Mouse (Mus musculus) neural tube, embryonic 12.5 days (tissue): ENCODE results near the gene Apoc1. TPM values are rescaled to one million over a fixed set of nuclear protein-coding genes. Genes with fewer than 3 reads are reported as not detected.

Experiments
- ATAC-seq: fragments of 200-750 bp; cut with Nextera tagmentation; 2 replicates; pipeline ENCODE4 v1.8.0; 2017; ENCODE audit warnings: low read depth, mild to moderate bottlenecking, moderate TSS enrichment, moderate library complexity; ENCODE audit not compliant: low FRiP score
- H3K27ac ChIP-seq: fragments of 300-500 bp; sonication (generic); 2 replicates; pipeline ENCODE4 v1.5.1; 2016
- H3K27me3 ChIP-seq: fragments of 300-500 bp; sonication (generic); replicated peaks from 2 replicates; pipeline ENCODE4 v1.6.1; 2016; ENCODE audit warnings: mild to moderate bottlenecking
- H3K36me3 ChIP-seq: fragments of 300-500 bp; sonication (generic); 2 replicates; pipeline ENCODE4 v1.6.1; 2016; ENCODE audit warnings: mild to moderate bottlenecking
- H3K4me1 ChIP-seq: fragments of 300-500 bp; sonication (generic); 2 replicates; pipeline ENCODE4 v1.6.1; 2016
- H3K4me2 ChIP-seq: fragments of 300-500 bp; sonication (generic); replicated peaks from 2 replicates; pipeline ENCODE4 v1.6.1; 2016; ENCODE audit warnings: mild to moderate bottlenecking
- H3K4me3 ChIP-seq: fragments of 300-500 bp; sonication (generic); 2 replicates; pipeline ENCODE4 v1.5.1; 2016
- H3K9ac ChIP-seq: fragments of 300-500 bp; sonication (generic); 2 replicates; pipeline ENCODE4 v1.6.1; 2016; ENCODE audit warnings: mild to moderate bottlenecking
- H3K9me3 ChIP-seq: fragments of 300-500 bp; sonication (generic); 2 replicates; pipeline ENCODE4 v1.6.1; 2016; ENCODE audit warnings: mild to moderate bottlenecking
- WGBS: fragments of 180-500 bp; shearing (Covaris S2); methylation state at CpG from one replicate; pipeline ENCODE4 v1.1.7; 2016; 5-methylcytosine and 5-hydroxymethylcytosine counted together
- polyA plus RNA-seq: library from polyadenylated mRNA; unstranded; fragments of >200 nt; fragmentation: Nextera tagmentation; extraction: Ambion mirVana; gene quantifications from 2 replicates; pipeline ENCODE4 v1.2.1, GENCODE M21; 2016

Apoc1 gene
- polyA plus RNA-seq, 1 experiment from 2014 or later = 4.9 TPM

DNA sequence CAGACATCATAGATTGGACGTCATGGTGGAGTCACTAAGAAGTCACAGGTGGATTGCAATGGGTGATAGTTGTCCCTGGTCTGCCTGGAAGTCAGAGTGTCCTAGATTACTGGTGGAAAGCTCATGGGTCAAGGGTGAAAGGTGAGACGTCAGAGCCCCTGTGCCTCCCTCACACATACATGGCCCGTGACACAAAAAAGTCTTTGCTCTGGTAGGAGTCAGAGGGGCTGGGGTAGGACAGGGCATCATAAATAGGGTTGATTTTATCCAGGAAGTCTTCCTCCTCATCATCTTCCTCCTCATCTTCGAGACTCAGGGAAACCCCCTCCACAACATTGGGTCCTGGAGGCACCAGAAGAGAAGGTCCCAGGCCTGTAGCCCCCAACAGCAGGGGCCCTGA, 24.9 kb upstream of the Apoc1 start:
- no peak for ATAC-seq
- WGBS = 89% methylated on average over 4 of the region's 4 CpGs
- no peaks in the 10 kb centered on the region for H3K27me3 ChIP-seq
- peaks cover 28% of the 10 kb centered on the region for H3K36me3 ChIP-seq
- no peak overlapping the region for H3K9ac ChIP-seq
- no peak overlapping the region for H3K4me3 ChIP-seq
- H3K4me1 ChIP-seq = peaks cover 17% of the 10 kb centered on the region
- peaks cover 10% of the 10 kb centered on the region; the same call in 1 of the 2 replicates for H3K9me3 ChIP-seq
- H3K27ac ChIP-seq = no peak overlapping the region
- H3K4me2 ChIP-seq = no peak overlapping the region

DNA sequence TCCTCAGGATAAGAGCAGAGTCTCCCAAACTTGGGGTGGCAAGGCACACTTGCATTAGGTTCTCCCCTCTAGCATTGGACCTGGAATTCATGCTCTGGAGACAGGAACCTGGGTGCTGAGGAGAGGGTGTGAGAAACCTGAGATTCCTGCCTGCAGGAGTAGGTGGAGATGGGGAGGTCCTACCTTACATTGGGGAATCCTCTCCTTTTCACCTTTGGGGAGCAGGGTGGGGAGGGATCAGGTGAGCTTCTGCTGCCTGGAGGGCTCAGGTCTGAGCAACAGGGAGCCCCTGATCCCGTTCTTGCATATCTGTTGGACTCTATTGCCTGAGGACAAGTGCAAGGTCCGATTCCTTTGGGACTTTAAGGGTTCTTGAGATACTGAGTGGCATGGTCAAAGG, 24.4 kb upstream of the Apoc1 start:
- H3K9ac ChIP-seq = 0 out of 2 replicates have a peak overlapping the region, but pooled peaks have one; percentile 17
- peaks cover 31% of the 10 kb centered on the region for H3K36me3 ChIP-seq
- no peak overlapping the region for H3K4me3 ChIP-seq
- ATAC-seq = no peak
- peak overlapping the region; percentile 55 for H3K4me2 ChIP-seq
- H3K9me3 ChIP-seq = peaks cover 10% of the 10 kb centered on the region; the same call in 1 of the 2 replicates
- peaks cover 17% of the 10 kb centered on the region for H3K4me1 ChIP-seq
- 87% methylated on average over 2 of the region's 2 CpGs for WGBS
- H3K27ac ChIP-seq = peak overlapping the region; percentile 63; the same call in 1 of the 2 replicates
- H3K27me3 ChIP-seq = no peaks in the 10 kb centered on the region

DNA sequence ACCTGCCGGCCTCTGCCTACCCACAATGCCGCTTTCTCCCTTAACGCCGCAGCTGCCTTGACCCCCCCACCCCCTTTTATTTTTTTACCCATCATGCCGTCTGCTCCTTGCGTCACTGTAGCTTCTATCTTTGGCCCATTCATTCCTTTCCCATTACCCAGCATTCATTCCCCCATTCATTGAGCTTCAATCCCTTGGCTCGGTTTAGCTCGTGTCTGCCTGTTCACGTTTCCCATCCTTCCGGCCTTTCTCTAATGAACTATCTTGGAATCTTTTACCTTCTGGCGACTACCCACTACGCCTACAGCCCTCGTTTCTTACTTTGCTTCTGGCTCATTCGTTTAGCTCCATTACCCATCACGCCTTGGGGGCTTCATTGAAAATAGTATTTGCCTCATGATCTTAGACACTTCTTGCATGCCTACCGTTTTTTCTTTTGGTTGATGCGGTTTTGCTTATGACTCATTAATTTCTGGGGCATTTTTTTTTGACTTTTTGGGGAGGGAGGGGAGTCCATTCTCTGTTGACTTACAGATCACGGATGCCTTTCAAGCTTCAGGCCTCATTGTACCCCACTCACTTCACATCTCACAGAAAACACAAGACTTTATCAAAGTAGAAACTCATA, 23.7 kb upstream of the Apoc1 start:
- Histone ChIP-seq H3K36me3 (peaks cover 31% of the 10 kb centered on the region), H3K4me1 (peaks cover 17% of the 10 kb centered on the region), H3K4me2 (peak overlapping the region; percentile 55), H3K9me3 (peaks cover 8% of the 10 kb centered on the region; the same call in 1 of the 2 replicates), H3K4me3 (peak overlapping the region; percentile 28), H3K27me3 (no peaks in the 10 kb centered on the region), H3K9ac (0 out of 2 replicates have a peak overlapping the region, but pooled peaks have one; percentile 47), H3K27ac (peak overlapping the region; percentile 63; the same call in 1 of the 2 replicates)
- no peak; the same call in 1 of the 2 replicates for ATAC-seq
- 8% methylated on average over 18 of the region's 18 CpGs for WGBS

DNA sequence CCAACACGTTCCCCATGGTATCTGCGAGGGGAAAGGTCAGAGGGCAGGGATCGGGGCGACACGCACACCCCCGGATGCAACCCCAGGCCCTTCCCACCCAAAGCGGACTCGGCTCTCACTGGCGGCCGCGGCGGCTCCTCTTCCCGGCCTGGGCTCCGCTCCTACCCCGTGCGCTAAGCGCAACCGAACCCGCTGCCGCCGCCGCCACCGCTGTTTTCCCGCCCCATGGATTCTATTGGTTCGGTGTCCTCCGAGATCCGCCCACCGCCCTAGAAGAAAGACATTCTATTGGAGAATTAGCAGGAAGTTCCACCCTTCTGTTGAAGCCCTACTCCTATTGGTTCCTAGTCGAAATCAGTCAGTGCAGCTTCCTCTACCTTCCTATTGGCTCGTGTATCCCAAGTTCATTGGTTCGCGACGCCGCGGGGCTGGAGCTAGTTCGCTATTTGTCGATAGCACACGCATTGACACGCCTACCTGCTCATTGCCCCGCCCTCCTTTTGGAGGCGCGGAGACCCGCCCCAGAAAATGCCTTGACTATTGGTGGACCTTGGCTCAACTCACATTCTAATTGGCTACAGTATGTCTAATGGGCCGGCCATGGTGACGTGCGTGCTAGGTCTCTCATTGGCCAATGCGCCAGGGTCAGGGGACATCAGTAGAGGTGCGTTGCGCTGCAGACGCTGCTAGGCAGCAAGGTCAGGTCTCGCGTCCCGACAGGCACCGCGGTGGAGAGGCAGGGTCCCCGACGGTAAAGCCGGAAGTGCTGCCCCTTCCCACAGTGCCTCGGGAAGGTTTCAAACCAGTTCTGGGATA, 23.0 kb upstream of the Apoc1 start, which contains the start of gene Tomm40:
Gene Tomm40 (minus strand): TSS at position 200 of the 816 bp plus-strand sequence.
- peaks cover 30% of the 10 kb centered on the region for H3K36me3 ChIP-seq
- no peaks in the 10 kb centered on the region for H3K27me3 ChIP-seq
- H3K4me3 ChIP-seq = peak within 1 kb of the TSS; percentile 96
- peak within 1 kb of the TSS; percentile 94 for H3K4me2 ChIP-seq
- under 1% methylated on average over 59 of the region's 59 CpGs for WGBS
- peak; percentile 99 for ATAC-seq
- H3K9me3 ChIP-seq = 0 out of 2 replicates have a peak, but pooled peaks cover under 1% of the 10 kb centered on the region
- peaks cover 17% of the 10 kb centered on the region for H3K4me1 ChIP-seq
- peak within 1 kb of the TSS; percentile 93 for H3K9ac ChIP-seq
- peak within 1 kb of the TSS; percentile 63; the same call in 1 of the 2 replicates for H3K27ac ChIP-seq

DNA sequence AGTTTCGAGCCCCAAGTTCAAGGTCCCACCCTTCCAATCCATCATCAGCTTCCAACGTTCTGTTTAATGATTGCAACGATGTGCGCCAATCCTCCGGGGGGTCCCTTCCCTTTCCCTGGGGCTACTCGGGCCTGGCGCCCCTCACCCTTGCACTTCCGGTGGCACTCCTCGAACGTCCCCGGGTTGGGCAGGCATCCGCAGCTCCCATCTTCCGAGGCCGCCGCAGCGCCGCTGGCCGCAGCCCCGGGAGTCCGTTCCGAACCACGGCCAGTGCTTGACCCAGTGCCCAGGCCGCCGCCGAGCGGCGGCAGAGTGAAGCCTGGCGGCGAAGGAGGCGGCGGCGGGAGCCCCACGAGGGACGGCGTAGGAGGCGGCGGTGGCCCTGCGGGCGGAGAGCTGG, 22.4 kb upstream of the Apoc1 start:
- WGBS = under 1% methylated on average over 37 of the region's 39 CpGs
- ATAC-seq = no peak
- H3K4me3 ChIP-seq = peak overlapping the region; percentile 96
- H3K27me3 ChIP-seq = no peaks in the 10 kb centered on the region
- H3K36me3 ChIP-seq = peaks cover 34% of the 10 kb centered on the region
- H3K9ac ChIP-seq = peak overlapping the region; percentile 93
- H3K4me2 ChIP-seq = peak overlapping the region; percentile 94
- peaks cover 17% of the 10 kb centered on the region for H3K4me1 ChIP-seq
- H3K9me3 ChIP-seq = no peaks in the 10 kb centered on the region
- peak overlapping the region; percentile 27; the same call in 1 of the 2 replicates for H3K27ac ChIP-seq

DNA sequence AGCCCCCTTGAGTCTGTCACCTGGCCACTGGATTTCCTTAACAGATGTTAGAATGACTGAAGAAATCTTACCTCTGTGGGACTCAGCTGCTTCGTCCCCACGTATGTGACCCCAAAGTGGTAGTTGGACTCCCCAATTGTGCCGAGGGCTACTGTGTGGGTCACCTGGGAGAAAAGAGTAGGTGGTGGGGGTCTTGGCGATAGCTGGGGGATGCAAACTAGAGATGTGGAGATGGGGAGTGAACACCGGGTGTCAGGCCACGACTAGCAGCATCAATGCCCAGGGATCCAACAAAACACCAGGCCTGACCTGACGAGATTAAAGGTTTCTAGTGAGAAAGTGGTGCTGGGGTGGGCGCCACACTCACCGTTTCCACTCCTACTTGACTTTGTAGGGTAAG, 21.1 kb upstream of the Apoc1 start:
- H3K4me2 ChIP-seq = no peak overlapping the region
- no peak overlapping the region for H3K27ac ChIP-seq
- WGBS = 90% methylated on average over 9 of the region's 9 CpGs
- peaks cover 17% of the 10 kb centered on the region for H3K4me1 ChIP-seq
- H3K36me3 ChIP-seq = peaks cover 40% of the 10 kb centered on the region
- ATAC-seq = no peak
- H3K9ac ChIP-seq = no peak overlapping the region
- no peaks in the 10 kb centered on the region for H3K27me3 ChIP-seq
- H3K9me3 ChIP-seq = no peaks in the 10 kb centered on the region
- H3K4me3 ChIP-seq = no peak overlapping the region

DNA sequence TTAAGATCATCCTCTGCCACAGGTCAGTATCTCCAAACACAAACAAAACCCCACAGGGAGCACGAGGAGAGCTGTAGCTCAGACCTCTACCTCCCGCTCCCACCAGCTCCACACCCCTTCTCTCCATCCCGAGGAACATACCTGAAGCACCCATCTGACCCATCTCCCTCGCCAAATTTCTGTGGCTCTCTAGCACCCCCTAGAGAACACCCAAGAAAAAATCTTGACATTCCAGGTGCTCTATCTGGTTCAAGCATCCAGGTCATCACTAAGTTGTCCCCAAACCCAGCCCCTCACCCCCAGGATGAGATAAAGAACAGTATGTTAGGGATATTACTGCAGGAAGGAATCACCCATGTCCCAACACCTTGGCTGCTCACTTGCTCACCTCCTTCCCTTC, 20.7 kb upstream of the Apoc1 start:
- no peak overlapping the region for H3K9ac ChIP-seq
- no peaks in the 10 kb centered on the region for H3K9me3 ChIP-seq
- no peak overlapping the region for H3K4me2 ChIP-seq
- H3K36me3 ChIP-seq = peaks cover 43% of the 10 kb centered on the region
- no peak overlapping the region for H3K4me3 ChIP-seq
- no peaks in the 10 kb centered on the region for H3K27me3 ChIP-seq
- peaks cover 17% of the 10 kb centered on the region for H3K4me1 ChIP-seq
- 55% methylated on average over 4 of the region's 4 CpGs for WGBS
- H3K27ac ChIP-seq = no peak overlapping the region
- no peak for ATAC-seq

DNA sequence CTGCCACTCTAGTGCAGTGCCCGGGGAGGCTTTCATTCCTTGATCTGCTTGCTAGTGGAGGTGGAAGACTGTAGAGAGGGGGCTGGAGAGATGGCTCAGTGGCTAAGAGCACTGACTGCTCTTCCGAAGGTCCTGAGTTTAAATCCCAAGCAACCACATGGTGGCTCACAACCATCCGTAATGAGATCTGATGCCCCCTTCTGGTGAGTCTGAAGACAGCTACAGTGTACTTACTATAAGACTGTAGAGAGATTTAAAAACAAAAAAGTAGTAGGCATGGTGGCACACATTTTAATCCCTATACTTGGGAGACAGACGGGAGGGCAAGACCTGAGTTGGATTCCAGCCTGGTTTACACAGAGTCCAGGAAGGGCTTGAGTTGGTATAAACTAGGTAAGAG, 20.0 kb upstream of the Apoc1 start:
- Histone ChIP-seq H3K9ac (no peak overlapping the region), H3K4me2 (no peak overlapping the region), H3K4me3 (no peak overlapping the region), H3K27ac (no peak overlapping the region), H3K4me1 (peaks cover 17% of the 10 kb centered on the region), H3K27me3 (no peaks in the 10 kb centered on the region), H3K36me3 (peaks cover 50% of the 10 kb centered on the region), H3K9me3 (no peaks in the 10 kb centered on the region)
- no peak for ATAC-seq
- WGBS = 81% methylated on average over 4 of the region's 4 CpGs

DNA sequence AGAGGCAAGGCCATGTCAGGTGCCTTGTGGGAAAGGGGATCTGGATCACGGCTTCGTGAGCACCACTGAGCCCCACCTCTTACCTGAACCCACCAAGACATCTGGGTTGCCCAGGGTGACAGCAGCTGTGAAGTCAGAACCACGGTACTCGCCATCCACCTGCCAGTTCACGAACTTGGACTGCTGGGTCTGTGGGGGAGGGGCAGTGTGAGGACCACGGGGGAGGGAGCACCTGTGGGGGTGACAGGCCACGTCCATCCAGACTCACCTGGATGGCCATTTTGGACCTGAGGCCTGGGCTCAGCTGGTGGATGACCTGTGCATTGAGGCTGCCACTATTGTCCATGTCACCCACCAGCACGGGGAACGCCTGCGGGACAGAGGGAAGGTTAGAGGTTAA, 18.2 kb upstream of the Apoc1 start:
- Histone ChIP-seq H3K36me3 (peaks cover 59% of the 10 kb centered on the region), H3K4me2 (no peak overlapping the region), H3K4me1 (peaks cover 11% of the 10 kb centered on the region), H3K9ac (no peak overlapping the region), H3K9me3 (no peaks in the 10 kb centered on the region), H3K4me3 (no peak overlapping the region), H3K27me3 (no peaks in the 10 kb centered on the region), H3K27ac (no peak overlapping the region)
- no peak for ATAC-seq
- 95% methylated on average over 10 of the region's 10 CpGs for WGBS

DNA sequence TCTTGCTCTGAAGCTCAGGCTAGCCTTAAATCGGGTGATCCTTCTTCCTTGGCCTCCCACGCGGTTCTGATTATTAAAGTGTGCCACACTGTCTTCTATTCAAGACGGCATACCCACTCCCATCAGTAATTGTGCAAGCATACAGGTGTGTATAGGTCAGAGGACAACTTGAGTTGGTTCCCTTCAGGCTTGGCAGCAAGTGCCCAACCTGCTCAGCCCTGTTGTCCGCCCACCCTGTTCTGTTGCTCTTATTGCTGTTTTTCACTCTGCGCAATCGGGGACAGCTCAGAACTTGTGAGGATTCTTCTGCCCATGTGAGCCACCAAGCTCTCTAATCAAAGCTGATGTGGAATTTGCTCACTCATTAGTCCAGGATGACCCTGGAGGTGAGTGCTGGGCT, 12.8 kb upstream of the Apoc1 start:
- Histone ChIP-seq H3K27me3 (no peaks in the 10 kb centered on the region), H3K9ac (no peak overlapping the region), H3K27ac (no peak overlapping the region), H3K4me2 (no peak overlapping the region), H3K4me3 (no peak overlapping the region), H3K9me3 (no peaks in the 10 kb centered on the region), H3K4me1 (no peaks in the 10 kb centered on the region), H3K36me3 (peaks cover 59% of the 10 kb centered on the region)
- ATAC-seq = no peak
- 94% methylated on average over 7 of the region's 7 CpGs for WGBS

DNA sequence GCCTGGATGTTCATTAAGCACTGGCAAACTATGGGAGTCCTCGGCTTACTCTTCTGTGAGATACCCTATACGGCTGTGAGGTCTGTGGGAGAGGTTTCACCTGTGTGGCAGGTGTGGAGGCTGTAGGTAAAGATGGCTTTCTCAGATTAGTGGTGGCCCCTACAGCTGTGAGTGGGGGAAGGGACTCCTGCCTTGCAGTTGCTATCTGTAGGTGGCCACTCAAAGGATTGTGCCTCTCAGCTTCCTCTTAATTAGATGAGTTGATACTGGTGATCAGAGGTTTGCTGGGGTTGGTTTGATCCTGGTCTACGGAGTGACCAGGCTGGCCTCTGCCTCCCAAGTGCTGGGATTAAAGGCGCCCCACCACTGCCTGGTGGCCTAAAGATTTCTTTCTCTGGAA, 12.0 kb upstream of the Apoc1 start:
- Histone ChIP-seq H3K4me2 (no peak overlapping the region), H3K9me3 (no peaks in the 10 kb centered on the region), H3K4me1 (peaks cover 1% of the 10 kb centered on the region), H3K36me3 (peaks cover 53% of the 10 kb centered on the region), H3K4me3 (no peak overlapping the region), H3K9ac (no peak overlapping the region), H3K27me3 (no peaks in the 10 kb centered on the region), H3K27ac (no peak overlapping the region)
- 91% methylated on average over 4 of the region's 4 CpGs for WGBS
- ATAC-seq = no peak

DNA sequence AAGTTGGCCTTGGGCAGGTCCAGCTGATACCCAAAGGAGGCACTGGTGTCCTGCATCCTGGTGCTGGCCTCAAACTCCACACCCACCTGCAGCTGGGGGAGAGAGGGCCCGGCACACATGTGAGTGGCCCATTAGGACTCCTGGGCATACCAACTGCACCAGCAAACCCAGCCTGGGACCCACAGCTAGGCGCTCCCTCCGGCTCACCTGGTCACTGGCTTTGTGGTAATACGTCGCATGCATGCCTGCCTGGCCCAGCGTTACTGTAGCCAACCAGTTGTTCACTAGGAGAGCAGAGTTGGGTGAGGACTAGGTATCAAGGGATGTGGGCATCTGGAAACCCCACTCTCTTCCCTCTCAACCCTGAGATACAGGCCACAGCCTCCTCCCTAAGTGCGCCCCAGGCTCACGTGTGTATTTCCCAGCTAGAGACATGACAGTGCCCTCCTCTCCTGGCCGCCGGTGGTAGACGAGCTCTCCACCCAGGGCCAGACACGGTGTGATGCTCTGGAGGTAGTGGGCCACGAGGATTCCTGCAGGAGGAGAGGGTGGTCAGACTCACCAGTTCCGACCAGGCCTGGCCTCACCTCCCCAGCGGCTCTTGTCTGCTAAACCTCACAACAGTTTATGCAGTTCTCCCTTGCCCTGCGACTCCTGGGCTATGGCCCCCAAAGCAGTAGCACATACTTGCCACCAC, 10.5 kb upstream of the Apoc1 start:
- Histone ChIP-seq H3K4me3 (no peak overlapping the region), H3K4me1 (peaks cover 13% of the 10 kb centered on the region), H3K27ac (no peak overlapping the region), H3K27me3 (no peaks in the 10 kb centered on the region), H3K9ac (no peak overlapping the region), H3K9me3 (no peaks in the 10 kb centered on the region), H3K36me3 (peaks cover 40% of the 10 kb centered on the region), H3K4me2 (no peak overlapping the region)
- WGBS = 94% methylated on average over 16 of the region's 16 CpGs
- ATAC-seq = no peak
